Mouse (Mus musculus): ENCODE measurements at regions not wholly inside any gene's neighbourhood (a gene's known extent, or its start where the extent isn't known, plus 50 kb on each side); places are given as distances from the start of the nearest gene placed in this dataset.
A peak's percentile ranks its signal among the peaks of the same experiment; 100 is the strongest.
"Not testable (repeated sequence)": the region's sequence is repeated elsewhere in the genome, so short reads cannot be mapped to it uniquely, and the experiment has no call there.

DNA sequence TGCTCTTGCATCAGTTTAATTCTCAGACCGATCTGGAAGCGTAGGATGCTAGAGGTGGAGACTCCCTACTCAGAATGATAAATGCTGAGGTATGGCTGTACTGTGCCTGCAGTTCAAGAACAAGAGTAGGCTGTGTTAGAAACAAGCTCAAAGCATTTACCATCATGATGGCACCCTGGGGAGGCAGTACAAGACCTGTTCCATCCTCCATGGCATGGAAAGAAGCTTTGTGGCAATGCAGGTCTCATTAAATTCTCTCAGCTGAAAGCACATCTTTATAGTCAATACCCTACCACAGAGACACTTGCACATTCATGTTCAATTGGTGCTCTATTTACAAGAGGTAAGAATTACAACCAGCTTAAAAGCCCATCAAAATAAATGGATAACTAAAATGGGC is 209.5 kb downstream of the Tbl1xr1 start:
- no peak for DNase-seq

DNA sequence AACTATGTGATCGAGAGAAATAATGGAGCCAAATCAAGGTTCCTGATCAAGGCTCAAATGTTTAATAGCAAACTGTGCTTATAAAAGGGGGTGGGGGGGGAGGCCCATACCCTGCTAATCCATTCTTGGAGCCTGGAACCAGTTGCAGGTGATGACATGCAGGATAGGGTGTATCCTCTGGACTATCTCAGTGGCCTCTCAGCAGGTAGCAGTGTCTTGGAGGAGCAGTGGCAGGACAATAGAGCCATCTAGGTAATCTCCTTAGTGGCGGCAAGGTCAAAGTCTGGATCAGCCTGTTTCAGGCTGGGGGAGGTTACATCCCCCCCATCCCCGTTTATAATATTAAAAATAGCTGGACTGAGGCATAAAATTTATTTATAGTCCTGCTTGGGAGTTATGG is 217.0 kb downstream of the Tbl1xr1 start:
- no peak for DNase-seq

DNA sequence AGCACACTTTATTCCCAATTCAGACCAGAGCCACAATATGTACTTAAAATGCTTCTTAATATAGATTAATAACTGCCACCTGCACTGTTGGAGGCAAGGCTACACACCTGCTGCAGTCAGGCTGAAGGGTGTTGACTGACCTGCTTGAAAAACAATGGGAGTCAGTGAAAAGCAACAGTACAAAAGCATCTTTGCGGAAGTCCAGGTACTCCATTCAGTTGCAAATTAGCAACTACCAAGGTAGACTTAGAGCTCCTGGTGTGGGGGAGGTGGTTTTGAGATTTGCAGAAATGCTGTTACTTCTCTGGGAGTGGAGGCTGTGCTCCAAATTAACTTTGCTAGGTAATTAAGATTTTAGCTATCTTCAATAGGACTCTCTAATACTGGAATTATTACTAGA is 217.6 kb downstream of the Tbl1xr1 start:
- not testable (repeated sequence) for DNase-seq

DNA sequence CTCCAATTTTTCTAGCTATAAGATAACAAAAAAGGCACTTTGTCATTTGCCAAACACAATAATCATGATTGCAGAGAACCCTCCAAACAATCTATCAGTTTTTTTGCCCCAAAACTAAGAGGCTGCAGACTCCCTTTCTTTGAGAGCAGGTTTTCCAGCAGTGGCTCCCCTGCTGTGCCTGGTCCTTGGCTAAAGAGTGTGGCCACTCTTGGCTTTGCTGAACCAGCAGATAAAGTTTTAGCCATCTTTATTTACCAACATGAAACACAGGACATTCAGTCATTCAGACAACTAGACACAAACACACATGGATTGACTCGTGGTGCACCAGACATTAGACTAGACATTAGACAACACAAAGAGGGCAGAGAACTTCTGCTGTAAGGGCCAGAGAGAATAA is 220.5 kb downstream of the Tbl1xr1 start:
- DNase-seq, result not testable (repeated sequence)

DNA sequence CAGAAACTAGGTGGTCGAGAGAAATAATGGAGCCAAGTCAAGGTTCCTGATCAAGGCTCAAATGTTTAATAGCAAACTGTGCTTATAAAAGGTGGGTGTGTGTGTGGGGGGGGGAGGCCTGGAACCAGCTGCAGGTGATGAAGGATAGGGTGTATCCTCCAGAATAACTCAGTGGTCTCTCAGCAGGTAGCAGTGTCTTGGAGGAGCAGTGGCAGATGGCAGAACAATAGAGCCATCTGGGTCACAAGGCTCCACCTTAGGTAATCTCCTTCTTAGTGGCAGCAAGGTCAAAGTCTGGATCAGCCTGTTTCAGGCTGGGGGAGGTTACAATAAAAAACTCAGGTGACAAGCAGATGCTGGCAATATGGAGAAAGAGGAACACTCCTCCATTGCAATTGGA is 221.4 kb downstream of the Tbl1xr1 start:
- not testable (repeated sequence) for DNase-seq

DNA sequence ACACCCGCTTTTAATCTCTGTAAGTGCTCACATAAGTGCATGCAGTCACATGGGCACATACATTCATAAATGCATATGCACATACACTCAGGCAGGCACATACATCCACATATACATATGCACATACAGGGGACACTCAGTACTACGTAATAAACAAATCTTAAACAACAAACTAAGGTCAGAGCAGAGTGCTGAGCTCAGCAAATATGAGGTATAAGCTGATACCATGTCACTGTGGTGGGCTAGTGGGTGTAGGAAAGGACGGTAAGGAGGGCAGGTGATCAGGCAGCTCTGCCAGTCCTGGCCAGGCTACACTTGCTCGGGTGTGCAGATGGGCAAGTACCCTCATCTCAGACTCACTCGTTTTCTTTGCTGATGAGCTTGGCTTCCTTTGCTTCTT is 224.1 kb downstream of the Tbl1xr1 start:
- no peak for DNase-seq

DNA sequence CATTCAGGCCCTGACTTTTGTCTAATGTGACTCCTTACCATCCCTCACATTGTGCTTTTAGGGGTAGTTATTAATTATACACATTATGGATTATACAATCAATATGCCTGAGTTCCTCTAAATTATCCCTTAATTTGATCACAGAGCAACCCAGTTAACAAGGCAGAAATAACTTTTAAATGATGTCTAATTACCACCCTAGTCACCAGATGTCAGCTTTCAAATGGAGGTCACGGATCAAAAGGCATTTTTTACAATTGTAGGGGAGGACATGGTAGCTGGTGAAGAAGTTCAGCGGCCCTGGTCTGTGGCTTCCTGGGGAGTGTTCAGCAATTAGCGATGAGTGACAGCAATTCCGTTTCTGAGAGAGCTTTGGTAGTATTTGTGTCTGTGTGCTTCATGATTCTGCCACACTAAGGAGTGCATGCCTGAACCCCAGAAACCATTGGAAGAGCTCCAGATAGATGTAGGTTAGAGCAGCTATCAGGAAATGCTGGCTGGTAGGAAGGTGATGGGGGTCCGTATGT is 225.6 kb downstream of the Tbl1xr1 start:
- DNase-seq, result no peak

DNA sequence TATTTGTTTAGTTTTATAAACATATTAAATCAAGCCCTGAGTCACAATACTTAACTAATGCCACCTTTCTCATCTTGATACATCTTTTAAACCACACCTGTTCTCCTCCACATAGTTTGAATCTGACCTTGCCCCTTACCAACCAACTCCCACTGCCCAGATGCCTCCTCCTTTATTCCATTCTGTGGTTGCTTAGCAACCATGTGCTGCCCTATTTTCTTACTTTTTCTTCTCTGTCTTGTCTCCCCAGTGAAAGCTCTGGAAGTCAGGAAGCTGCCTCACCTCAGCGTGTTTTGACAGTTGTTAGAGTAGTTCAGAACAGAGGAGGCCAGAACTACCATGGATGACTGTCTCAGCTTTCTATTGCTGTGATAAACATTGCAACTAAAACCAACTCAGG is 227.7 kb downstream of the Tbl1xr1 start:
- no peak for DNase-seq

DNA sequence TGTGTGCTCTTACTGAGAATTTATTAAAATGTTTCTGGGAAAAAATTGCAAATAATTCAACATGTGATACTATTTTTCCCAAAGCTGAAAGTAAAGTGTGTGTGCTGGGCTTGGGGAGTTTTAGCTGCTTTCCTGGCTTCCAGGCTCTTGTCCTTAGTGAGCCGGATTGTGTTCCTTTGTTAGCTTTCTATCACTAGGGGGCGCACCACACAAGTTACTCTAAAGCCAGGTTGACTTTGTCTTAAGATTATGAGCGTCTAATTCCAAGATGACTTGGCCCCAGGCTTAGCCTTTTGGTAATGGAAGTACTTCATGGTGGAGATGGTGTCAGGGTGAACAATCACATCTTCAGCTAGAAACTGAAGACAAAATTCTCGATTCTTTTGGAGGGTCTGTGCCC is 230.2 kb downstream of the Tbl1xr1 start:
- DNase-seq, result peak; percentile 5

DNA sequence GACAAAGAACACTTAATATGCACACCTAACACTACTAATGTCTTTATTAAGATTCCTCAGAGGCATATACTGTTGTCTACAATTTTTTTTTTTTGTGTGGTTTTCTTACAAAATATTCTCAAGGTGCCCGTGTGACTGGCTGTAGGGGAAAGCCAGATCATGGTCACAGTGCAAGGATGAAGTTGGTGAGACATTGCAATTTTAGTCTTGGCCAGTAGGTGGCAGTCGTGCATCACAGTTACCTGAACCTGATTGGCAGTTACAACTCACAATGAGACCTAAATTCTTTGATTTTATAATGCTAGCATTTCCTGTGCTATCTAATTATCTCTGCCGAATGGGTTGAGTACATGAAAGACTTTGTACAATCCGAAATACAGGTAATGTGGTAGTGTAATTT is 232.5 kb downstream of the Tbl1xr1 start:
- DNase-seq, result peak; percentile 65

DNA sequence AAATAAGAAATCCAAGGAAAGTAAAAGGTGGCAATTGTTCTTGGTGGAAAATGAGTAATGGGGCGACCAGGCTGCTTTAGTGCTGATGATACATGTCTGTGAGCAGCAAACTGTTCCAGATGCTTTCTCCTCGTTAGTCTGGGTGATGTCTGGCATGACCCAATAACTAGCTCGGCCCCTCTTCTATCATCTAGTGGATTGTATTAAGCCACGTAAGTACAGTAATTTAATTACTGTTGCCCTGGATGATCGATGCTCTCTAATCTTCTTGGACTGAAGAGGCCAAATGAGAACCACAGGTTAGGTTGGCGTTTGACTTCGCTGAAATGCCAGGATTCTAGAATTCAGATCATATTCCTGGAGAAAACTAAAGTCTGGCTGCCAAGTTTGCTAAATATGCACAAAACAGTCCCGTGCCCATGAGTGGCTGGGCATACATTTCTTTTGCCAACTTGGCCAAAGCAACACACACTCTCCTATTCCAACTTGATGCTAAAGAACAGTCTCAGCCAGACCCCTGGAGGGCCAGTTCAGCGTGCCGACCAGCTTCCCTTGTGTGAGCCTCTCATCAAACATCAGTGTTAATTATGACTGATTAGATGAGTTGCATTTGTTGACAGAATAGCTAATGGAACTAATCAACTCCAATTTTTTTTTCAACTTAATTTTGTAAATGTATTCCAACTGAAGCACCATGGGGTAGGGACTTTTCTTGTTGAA is 240.2 kb downstream of the Tbl1xr1 start:
- DNase-seq, result no peak

DNA sequence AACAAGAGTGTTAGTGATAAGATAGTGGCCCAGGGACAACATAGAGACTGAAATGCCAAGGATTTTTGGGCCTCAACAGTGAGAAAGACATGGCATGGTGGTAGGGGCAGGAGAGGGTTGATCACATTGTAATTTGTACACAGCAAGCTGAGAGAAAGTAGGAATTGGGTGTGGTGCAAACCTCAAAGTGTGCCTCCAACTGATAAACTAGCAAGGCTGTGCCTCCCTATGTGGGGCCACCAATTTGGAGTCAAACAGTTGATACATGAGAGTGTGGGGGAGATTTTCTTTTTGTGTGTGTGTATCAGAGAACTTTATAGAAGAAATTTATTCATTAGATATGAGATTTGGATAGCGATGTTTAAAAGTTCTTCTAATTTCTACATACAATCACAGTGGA is 244.0 kb downstream of the Tbl1xr1 start:
- not testable (repeated sequence) for DNase-seq

DNA sequence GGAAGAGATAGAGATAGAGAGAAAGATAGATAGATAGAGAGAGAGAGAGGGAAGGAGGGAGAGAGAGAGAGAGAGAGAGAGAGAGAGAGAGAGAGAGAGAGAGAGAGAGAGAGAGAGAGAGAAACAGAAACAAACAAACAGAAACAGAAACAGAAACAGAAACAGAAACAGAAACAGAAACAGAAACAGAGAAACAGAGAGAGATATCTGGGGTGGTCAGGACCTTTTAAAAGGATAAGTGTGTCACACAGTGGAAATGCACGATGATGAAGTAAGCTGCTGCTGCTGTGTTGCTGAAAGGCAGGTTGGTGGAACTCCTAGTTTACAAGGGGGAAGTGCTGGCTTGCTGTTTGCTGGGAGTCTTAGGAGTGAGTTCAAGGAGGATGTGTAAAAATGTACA is 254.8 kb downstream of the Tbl1xr1 start:
- no peak for DNase-seq
